Mouse (Mus musculus): Measurements from ENCODE around the gene Klrb1b.

Klrb1b gene

GRCm38 (mm10) chr6:128798772-128799143, 27.4 kb downstream of the Klrb1b start:
- peak; percentile 97 for DNase-seq

GRCm38 (mm10) chr6:128797936-128798771, 28.0 kb downstream of the Klrb1b start:
- peak; percentile 93 for DNase-seq

GRCm38 (mm10) chr6:128797185-128797905, 28.8 kb downstream of the Klrb1b start:
- peak; percentile 86 for DNase-seq

GRCm38 (mm10) chr6:128796321-128796955, 29.7 kb downstream of the Klrb1b start:
- peak; percentile 70 for DNase-seq

- peak; percentile 36 for DNase-seq
These were observed 32.4 kb downstream of the Klrb1b start for GRCm38 (mm10) chr6:128793734-128794133.

GRCm38 (mm10) chr6:128790491-128790994, 35.6 kb downstream of the Klrb1b start:
- DNase-seq = peak; percentile 30

- no peak for DNase-seq
These were observed 37.0 kb downstream of the Klrb1b start, which contains the start of gene Klrb1c for GRCm38 (mm10) chr6:128789115-128789514. Gene Klrb1c, minus strand, starts transcription at chr6:128789215.

- peak; percentile 82 for DNase-seq
These were observed 37.6 kb downstream of the Klrb1b start for GRCm38 (mm10) chr6:128788517-128788916.

GRCm38 (mm10) chr6:128786396-128786795, 39.7 kb downstream of the Klrb1b start:
- peak; percentile 58 for DNase-seq

- DNase-seq = peak; percentile 33
These were observed 56.5 kb downstream of the Klrb1b start for GRCm38 (mm10) chr6:128769481-128770253.

GRCm38 (mm10) chr6:128768047-128768446, 58.1 kb downstream of the Klrb1b start:
- DNase-seq = peak; percentile 59

- DNase-seq = peak; percentile 93
These were observed 59.5 kb downstream of the Klrb1b start for GRCm38 (mm10) chr6:128766486-128767254.

- peak; percentile 64 for DNase-seq
These were observed 60.9 kb downstream of the Klrb1b start for GRCm38 (mm10) chr6:128765211-128765610.

- no peak for DNase-seq
These were observed 61.5 kb downstream of the Klrb1b start for GRCm38 (mm10) chr6:128764598-128764997.

GRCm38 (mm10) chr6:128763736-128764523, 62.2 kb downstream of the Klrb1b start:
- peak; percentile 100 for DNase-seq

Data from heart, adult 11 months (tissue).